Mouse (Mus musculus): ENCODE results near the gene Slc31a2.

Gene Slc31a2

DNA sequence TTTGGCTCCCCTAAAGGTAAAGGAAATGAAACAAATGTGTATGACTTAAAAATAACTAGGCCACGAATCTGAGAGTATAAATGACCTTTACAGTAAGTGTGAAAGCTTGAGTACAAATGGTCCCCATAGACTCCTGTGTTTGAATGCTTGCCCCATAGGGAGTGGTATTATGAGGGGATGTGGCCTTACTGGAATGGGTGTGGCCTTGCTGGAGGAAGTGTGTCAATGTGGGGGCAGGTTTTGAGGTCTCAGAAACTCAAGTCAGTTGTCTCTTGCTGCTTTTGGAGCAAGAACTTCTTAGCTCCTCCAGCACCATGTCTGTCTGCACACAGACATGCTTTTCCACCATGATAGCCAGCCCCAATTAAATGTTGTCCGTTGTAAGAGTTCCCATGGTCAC lies 54.1 kb downstream of the Slc31a2 start:
- DNase-seq (ENCODE audit: low read depth, low spot score): peak; percentile 51

DNA sequence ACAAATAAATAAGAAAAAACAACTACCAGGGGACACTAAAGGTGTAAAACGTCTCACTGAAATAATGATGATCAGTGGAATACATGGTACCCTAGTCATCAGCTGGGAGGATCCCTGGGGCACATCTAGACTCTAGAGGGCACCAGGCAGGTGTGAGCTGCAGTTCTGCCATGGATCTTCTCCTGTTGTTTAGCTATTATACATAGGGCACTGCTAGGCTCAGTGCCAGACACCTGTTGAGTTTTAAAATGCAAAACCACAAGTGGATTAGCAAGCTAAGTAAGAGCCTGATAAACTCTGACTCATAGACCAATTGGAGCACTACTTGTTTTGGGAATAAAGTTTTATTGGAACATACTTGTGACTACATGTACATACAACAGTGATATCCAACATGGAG lies 55.9 kb downstream of the Slc31a2 start:
- no peak for DNase-seq (ENCODE audit: low read depth, low spot score)

DNA sequence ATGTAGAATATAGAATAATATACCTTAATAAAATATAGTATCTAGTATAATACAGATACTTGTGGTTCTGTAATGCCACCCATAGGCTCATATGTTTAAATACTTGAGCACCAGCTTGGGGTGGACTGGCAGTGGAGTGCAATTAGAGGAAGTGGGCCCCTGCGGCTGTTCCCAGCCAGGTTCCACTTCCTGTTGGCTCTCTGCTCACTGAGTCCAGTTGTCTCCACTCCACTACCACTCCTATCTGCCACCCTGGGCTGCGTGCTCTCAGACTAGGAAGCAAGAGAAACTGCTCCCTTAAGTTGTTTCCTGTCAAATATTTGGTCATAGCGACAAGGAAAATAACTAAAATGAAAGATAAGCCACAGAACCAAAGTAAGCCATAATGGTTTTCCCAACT lies 60.3 kb downstream of the Slc31a2 start:
- no peak for DNase-seq (ENCODE audit: low read depth, low spot score)

DNA sequence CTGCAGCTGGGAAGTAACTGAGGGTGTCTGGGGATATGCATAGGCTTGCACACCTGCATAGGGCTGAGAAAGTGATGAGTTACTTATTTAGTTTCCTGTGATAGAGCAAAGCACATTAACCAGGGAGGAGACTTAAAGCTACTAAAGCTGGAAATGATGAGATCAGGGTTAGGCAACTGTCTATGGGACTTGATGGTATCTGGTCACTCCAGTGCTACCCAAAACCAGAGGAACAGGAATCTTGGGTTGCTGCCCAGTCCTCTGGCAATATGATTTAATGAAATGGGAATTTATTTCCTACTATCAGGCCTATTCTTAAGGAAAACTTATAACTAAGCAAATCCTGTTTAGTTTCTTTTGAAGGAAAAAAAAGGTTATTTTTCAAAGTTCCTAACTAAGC lies 63.7 kb downstream of the Slc31a2 start:
- no peak for DNase-seq (ENCODE audit: low read depth, low spot score)

DNA sequence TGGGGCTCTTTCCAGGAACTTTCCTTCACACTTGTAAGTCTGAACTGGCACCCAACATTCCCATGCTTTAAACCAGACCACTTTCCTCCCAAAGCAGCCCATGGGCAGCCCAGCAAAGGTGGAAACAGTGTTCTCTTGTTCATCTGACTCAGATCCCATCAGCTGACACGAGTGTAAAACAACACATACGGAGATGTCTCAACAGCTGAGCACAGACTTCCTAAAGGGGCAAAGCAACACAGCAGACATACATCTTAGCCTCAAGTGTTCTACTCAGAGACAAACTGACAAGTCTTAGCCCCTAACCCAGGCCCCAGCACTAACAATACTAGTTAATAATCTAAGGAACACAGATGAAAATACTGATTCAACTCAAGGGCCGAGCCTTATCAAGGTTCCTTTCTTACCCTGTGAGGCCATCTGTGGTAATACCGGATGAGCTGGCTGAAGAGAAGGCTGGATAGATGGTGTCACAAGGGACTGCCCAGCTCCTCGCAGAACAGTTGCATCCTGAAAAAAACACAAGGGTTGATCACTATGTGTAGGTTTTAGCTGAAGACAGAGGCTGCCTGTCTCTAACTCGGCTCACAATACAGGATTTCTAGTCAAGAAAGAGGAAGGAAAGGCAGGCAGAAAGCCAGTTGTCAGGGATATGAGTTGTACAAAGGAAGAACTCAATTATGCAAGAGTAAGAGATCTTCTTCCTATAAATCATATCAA lies 66.7 kb downstream of the Slc31a2 start:
- no peak for DNase-seq (ENCODE audit: low read depth, low spot score)

DNA sequence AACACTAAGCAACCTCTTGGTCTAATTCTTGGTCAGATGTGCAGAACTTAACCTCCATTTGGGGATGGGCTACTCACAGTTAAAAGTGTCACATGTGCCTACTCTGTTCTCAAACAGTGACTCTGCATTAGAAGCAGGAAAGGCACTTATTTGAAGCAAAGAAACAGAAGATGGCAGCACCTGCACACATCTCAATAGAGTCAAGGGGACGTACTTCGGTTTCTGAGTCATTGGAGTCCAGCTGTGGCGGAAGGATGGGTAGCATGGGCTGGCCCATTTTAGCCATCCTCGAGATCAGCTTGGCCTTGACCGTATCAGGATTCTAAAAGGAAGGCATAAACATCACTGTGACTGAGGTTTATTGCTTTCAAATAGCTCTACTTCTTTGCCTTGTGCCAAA lies 69.6 kb downstream of the Slc31a2 start:
- peak; percentile 44 for DNase-seq (ENCODE audit: low read depth, low spot score)

DNA sequence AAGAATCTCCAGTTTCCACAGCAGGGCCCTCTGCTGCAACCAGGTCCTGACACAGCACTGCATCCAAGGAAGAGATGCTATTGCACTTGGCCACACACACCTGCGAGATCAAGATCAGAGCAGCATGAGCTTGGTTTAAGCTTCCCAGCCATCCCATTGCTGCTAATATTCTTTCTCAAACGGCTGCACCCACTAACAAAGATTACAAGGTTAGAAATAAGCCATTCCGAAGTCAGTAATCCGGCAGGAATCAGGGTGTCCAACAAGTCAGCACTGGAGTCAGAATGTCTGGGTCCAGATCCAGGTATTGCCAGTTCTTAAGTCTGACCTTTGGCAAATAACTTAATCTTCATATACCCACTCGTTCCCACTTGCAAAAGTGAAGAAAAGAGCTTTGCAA lies 76.2 kb downstream of the Slc31a2 start:
- DNase-seq (ENCODE audit: low read depth, low spot score): no peak

DNA sequence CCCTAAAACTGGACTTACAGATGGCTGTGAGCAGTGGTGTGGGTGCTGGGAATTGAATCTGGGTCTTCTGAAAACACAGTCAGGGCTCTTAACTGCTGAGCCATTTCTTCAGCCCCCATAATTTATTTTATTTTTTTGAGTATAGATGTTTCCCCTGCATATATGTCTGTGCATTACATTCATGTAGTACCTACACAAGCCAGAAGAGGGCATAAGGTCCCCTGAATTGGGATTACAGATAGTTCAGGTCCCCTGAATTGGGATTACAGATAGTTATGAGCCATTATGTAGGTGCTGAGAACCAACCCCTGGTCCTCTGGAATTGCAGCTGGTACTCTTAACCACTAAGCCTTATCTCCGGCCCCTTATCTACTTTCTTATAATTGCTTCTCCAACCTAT lies 81.6 kb downstream of the Slc31a2 start:
- DNase-seq (ENCODE audit: low read depth, low spot score): peak; percentile 37

DNA sequence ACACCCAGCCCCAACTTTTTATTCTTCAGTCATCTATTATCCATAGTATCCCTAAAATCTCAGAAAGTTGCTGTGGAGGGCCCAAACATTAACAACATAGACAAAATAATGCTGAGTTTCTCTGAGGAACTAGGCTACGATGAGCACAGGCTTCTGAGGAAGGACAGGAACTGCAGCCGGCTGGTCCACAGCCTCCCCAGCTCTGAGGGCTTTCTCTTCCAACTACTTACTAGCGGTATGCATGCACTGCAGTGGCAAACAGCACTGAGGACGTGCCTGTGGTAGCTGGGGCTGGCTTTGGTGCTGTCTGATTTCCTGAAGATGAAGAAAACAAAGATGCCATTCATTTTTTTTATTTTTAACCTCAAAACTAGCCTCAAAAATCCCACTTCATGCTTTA lies 83.5 kb downstream of the Slc31a2 start:
- DNase-seq (ENCODE audit: low read depth, low spot score): no peak

DNA sequence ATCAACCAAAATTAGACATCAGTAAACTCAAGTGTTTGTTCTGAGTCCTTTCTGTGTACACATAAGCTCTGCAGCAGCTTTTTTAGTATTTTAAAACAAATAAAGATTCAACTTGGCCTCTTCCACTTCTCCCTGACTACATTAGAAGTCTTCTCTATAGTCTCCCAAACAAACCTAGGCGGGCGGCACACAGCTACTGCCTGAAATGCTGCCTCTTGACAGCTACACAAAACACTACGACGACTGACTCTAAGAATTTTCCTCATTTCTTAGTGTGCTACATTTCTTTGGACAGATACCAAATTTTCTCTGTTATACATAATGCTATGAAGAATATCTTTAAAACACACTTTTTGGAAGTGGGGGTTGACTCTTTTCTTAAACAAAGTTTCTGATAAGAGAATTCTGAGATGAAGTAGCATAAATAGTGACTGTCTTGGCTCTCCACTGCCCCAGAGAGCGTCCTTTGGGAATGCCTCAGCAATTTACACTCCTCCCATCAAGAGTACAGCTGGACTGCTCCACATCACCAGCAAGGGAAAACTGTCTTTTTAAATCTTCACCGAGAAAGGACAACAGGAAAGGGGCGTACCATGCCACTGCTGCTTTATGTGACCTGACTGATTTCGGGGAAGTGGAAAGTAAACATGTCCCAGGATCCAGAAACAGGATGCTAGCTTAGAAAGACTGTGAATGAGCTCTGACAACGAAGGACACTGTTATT lies 85.4 kb downstream of the Slc31a2 start:
- no peak for DNase-seq (ENCODE audit: low read depth, low spot score)

Measured in R1 (cell line).